Mouse (Mus musculus) embryonic facial prominence, embryonic 15.5 days (tissue): Measurements from ENCODE around the gene Gm3629. TPM values are rescaled to one million over a fixed set of nuclear protein-coding genes. Genes with fewer than 3 reads are reported as not detected.
"Not testable (repeated sequence)": the region's sequence is repeated elsewhere in the genome, so short reads cannot be mapped to it uniquely, and the experiment has no call there.

Source experiments
- ATAC-seq: fragments of 200-750 bp; cut with Nextera tagmentation; 2 replicates; pipeline ENCODE4 v1.8.0; 2017; ENCODE audit warnings: low read depth, moderate TSS enrichment; ENCODE audit not compliant: insufficient number of reproducible peaks, low FRiP score, low TSS enrichment
- H3K27ac ChIP-seq: fragments of 300-500 bp; sonication (generic); replicated peaks from 2 replicates; pipeline ENCODE4 v1.5.1; 2015; ENCODE audit warnings: mild to moderate bottlenecking, inconsistent platforms
- H3K27me3 ChIP-seq: fragments of 300-500 bp; sonication (generic); 2 replicates; pipeline ENCODE4 v1.6.1; 2015; ENCODE audit warnings: inconsistent platforms
- H3K36me3 ChIP-seq: fragments of 300-500 bp; sonication (generic); 2 replicates; pipeline ENCODE4 v1.6.1; 2015; ENCODE audit warnings: mild to moderate bottlenecking, inconsistent platforms
- H3K4me1 ChIP-seq: fragments of 300-500 bp; sonication (generic); 2 replicates; pipeline ENCODE4 v1.6.1; 2015; ENCODE audit warnings: inconsistent platforms
- H3K4me2 ChIP-seq: fragments of 300-500 bp; sonication (generic); replicated peaks from 2 replicates; pipeline ENCODE4 v1.6.1; 2015; ENCODE audit warnings: mild to moderate bottlenecking, inconsistent platforms
- H3K4me3 ChIP-seq: fragments of 300-500 bp; sonication (generic); replicated peaks from 2 replicates; pipeline ENCODE4 v1.5.1; 2015; ENCODE audit warnings: mild to moderate bottlenecking, inconsistent platforms
- H3K9ac ChIP-seq: fragments of 300-500 bp; sonication (generic); 2 replicates; pipeline ENCODE4 v1.6.1; 2015; ENCODE audit warnings: inconsistent platforms
- H3K9me3 ChIP-seq: fragments of 300-500 bp; sonication (generic); replicated peaks from 2 replicates; pipeline ENCODE4 v1.6.1; 2016; ENCODE audit warnings: inconsistent platforms
- WGBS: fragments of 180-500 bp; shearing (Covaris S2); methylation state at CpG from one replicate; pipeline ENCODE4 v1.1.7; 2015; 5-methylcytosine and 5-hydroxymethylcytosine counted together
- polyA plus RNA-seq: library from polyadenylated mRNA; unstranded; fragments of >200 nt; fragmentation: Nextera tagmentation; extraction: Ambion mirVana; gene quantifications from 2 replicates; pipeline ENCODE4 v1.2.1, GENCODE M21; 2015

The Gm3629 gene
- 0.24 TPM in 1 of 2 replicates, not detected in the other for polyA plus RNA-seq

DNA sequence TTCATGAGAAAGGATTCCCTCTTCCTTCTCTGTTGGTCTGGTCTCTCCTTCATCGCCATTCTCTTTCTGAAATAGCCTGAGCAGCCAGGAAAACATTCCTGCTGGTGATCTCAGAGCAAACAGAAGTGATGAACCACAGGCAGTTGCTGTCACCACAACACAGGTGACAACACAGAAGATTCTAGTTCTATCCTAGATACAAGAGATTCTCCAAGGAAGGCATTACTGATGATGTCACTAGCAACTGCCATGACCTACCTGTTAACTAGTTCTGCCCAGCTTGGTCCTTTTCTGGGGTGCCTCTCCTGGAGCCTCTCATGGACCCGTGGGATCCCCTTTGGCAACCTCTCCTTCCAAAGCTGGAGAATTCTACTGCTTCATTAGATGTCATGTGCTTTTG is at the start of gene Gm3629:
Gm3629 (minus strand) TSS at position 101 of the 400 bp plus-strand sequence.
- H3K27ac ChIP-seq, H3K9me3 ChIP-seq, H3K4me3 ChIP-seq, H3K9ac ChIP-seq, H3K36me3 ChIP-seq, H3K4me2 ChIP-seq, H3K27me3 ChIP-seq, H3K4me1 ChIP-seq, ATAC-seq: not testable (repeated sequence)
- WGBS = 56% methylated on average over 1 of the region's 2 CpGs

GRCm38 (mm10) chr14:6622318-6622717 is 31.9 kb upstream of the Gm3629 start, which contains the start of gene Gm3460:
Gene Gm3460 (minus strand): TSS chr14:6622418.
- H3K9me3 ChIP-seq, H3K4me3 ChIP-seq, H3K4me2 ChIP-seq, H3K27ac ChIP-seq, H3K27me3 ChIP-seq, ATAC-seq, H3K9ac ChIP-seq, H3K36me3 ChIP-seq, H3K4me1 ChIP-seq: not testable (repeated sequence)
- 62% methylated on average over 1 of the region's 2 CpGs for WGBS

- not testable (repeated sequence) for H3K9ac ChIP-seq, H3K4me1 ChIP-seq, ATAC-seq, H3K27ac ChIP-seq, H3K36me3 ChIP-seq, H3K4me3 ChIP-seq, H3K27me3 ChIP-seq, H3K9me3 ChIP-seq, H3K4me2 ChIP-seq
- WGBS = no CpG with 5 or more reads among the region's 1 CpGs
These were observed 16.0 kb upstream of the Gm3629 start for GRCm38 (mm10) chr14:6606436-6606835.

- not testable (repeated sequence) for H3K9ac ChIP-seq, H3K27ac ChIP-seq, H3K9me3 ChIP-seq, ATAC-seq, H3K4me1 ChIP-seq, H3K27me3 ChIP-seq, H3K36me3 ChIP-seq
- Histone ChIP-seq H3K4me2 (peak overlapping the region; percentile 67), H3K4me3 (peak overlapping the region; percentile 39)
- 2% methylated on average over 14 of the region's 20 CpGs for WGBS
These were observed 14.6 kb upstream of the Gm3629 start for GRCm38 (mm10) chr14:6605004-6605403.

GRCm38 (mm10) chr14:6604551-6604950 is 14.1 kb upstream of the Gm3629 start:
- not testable (repeated sequence) for H3K27ac ChIP-seq, H3K4me1 ChIP-seq, H3K36me3 ChIP-seq, H3K27me3 ChIP-seq, ATAC-seq, H3K9ac ChIP-seq, H3K9me3 ChIP-seq
- WGBS = 6% methylated on average over 20 of the region's 20 CpGs
- peak overlapping the region; percentile 39 for H3K4me3 ChIP-seq
- peak overlapping the region; percentile 67 for H3K4me2 ChIP-seq

GRCm38 (mm10) chr14:6537190-6537589 is 53.2 kb downstream of the Gm3629 start, which contains the start of gene Gm8356:
Gene Gm8356 (minus strand): TSS chr14:6537290.
- not testable (repeated sequence) for H3K9ac ChIP-seq, H3K4me2 ChIP-seq, H3K36me3 ChIP-seq, H3K4me1 ChIP-seq, H3K27ac ChIP-seq, H3K9me3 ChIP-seq, ATAC-seq, H3K27me3 ChIP-seq, H3K4me3 ChIP-seq
- 54% methylated on average over 1 of the region's 2 CpGs for WGBS

Other genes with a start within 250 kb of the Gm3629 start
- not detected in 2 replicates for gene Gm3618, start 246.9 kb downstream of the Gm3629 start, polyA plus RNA-seq
- gene Gm16440, start 200.3 kb downstream of the Gm3629 start, polyA plus RNA-seq = not detected in 2 replicates
- 0.63 TPM in 1 of 2 replicates, not detected in the other for gene Gm3591, start 178.1 kb downstream of the Gm3629 start, polyA plus RNA-seq
- not detected in 2 replicates for gene Gm3594, start 146.0 kb downstream of the Gm3629 start, polyA plus RNA-seq
- gene Gm8356, start 53.3 kb downstream of the Gm3629 start, polyA plus RNA-seq = not detected in 2 replicates
- gene Gm3460, start 31.8 kb upstream of the Gm3629 start, polyA plus RNA-seq = not detected in 2 replicates
- not detected in 2 replicates for gene Gm10251, start 93.6 kb upstream of the Gm3629 start, polyA plus RNA-seq
- gene Gm8050, start 129.6 kb upstream of the Gm3629 start, polyA plus RNA-seq = not detected in 2 replicates
- gene Gm3636, start 151.7 kb upstream of the Gm3629 start, polyA plus RNA-seq = 3.0 and 3.2 TPM in 2 replicates
- not detected in 2 replicates for gene Gm8362, start 183.8 kb upstream of the Gm3629 start, polyA plus RNA-seq
- gene Gm3642, start 249.7 kb upstream of the Gm3629 start, polyA plus RNA-seq = not detected in 2 replicates